Mouse (Mus musculus) hindbrain, embryonic 16.5 days (tissue): ENCODE measurements around the gene Nudt14. TPM values are rescaled to one million over a fixed set of nuclear protein-coding genes. Genes with fewer than 3 reads are reported as not detected.

ENCODE experiments used
- ATAC-seq: fragments of 200-750 bp; cut with Nextera tagmentation; 2 replicates; pipeline ENCODE4 v1.8.0; 2017; ENCODE audit warnings: moderate TSS enrichment, moderate library complexity
- H3K27ac ChIP-seq: fragments of 300-500 bp; sonication (generic); 2 replicates; pipeline ENCODE4 v1.5.1; 2014; ENCODE audit warnings: low read depth, mild to moderate bottlenecking, control low read depth, low read length, moderate library complexity
- H3K27me3 ChIP-seq: fragments of 300-500 bp; sonication (generic); replicated peaks from 2 replicates; pipeline ENCODE4 v1.6.1; 2014; ENCODE audit warnings: low read length; ENCODE audit not compliant: control insufficient read depth, insufficient read depth
- H3K36me3 ChIP-seq: fragments of 300-500 bp; sonication (generic); 2 replicates; pipeline ENCODE4 v1.6.1; 2014; ENCODE audit warnings: mild to moderate bottlenecking, low read length, moderate library complexity, mixed read lengths; ENCODE audit not compliant: control insufficient read depth, insufficient read depth
- H3K4me1 ChIP-seq: fragments of 300-500 bp; sonication (generic); 2 replicates; pipeline ENCODE4 v1.6.1; 2014; ENCODE audit warnings: low read depth, low read length; ENCODE audit not compliant: control insufficient read depth, insufficient read depth
- H3K4me2 ChIP-seq: fragments of 300-500 bp; sonication (generic); 2 replicates; pipeline ENCODE4 v1.6.1; 2014; ENCODE audit warnings: mild to moderate bottlenecking, low read length, control low read depth, moderate library complexity
- H3K4me3 ChIP-seq: fragments of 300-500 bp; sonication (generic); 2 replicates; pipeline ENCODE4 v1.5.1; 2014; ENCODE audit warnings: mild to moderate bottlenecking, low read length, control low read depth, moderate library complexity
- H3K9ac ChIP-seq: fragments of 300-500 bp; sonication (generic); 2 replicates; pipeline ENCODE4 v1.6.1; 2014; ENCODE audit warnings: low read depth, mild to moderate bottlenecking, control low read depth, low read length, moderate library complexity
- H3K9me3 ChIP-seq: fragments of 300-500 bp; sonication (generic); 2 replicates; pipeline ENCODE4 v1.6.1; 2014; ENCODE audit warnings: mild to moderate bottlenecking, low read length, moderate library complexity; ENCODE audit not compliant: control insufficient read depth
- WGBS: fragments of 180-500 bp; shearing (Covaris S2); extraction: QIAGEN DNeasy Blood & Tissue Kit; methylation state at CpG from one replicate; pipeline ENCODE4 v1.1.7; 2014; 5-methylcytosine and 5-hydroxymethylcytosine counted together
- polyA plus RNA-seq: library from polyadenylated mRNA; unstranded; fragments of >200 nt; fragmentation: Nextera tagmentation; extraction: Ambion mirVana; gene quantifications from 2 replicates; pipeline ENCODE4 v1.2.1, GENCODE M21; 2015

Gene Nudt14
- polyA plus RNA-seq, 1 experiment from 2014 or later = 54.2 TPM

DNA sequence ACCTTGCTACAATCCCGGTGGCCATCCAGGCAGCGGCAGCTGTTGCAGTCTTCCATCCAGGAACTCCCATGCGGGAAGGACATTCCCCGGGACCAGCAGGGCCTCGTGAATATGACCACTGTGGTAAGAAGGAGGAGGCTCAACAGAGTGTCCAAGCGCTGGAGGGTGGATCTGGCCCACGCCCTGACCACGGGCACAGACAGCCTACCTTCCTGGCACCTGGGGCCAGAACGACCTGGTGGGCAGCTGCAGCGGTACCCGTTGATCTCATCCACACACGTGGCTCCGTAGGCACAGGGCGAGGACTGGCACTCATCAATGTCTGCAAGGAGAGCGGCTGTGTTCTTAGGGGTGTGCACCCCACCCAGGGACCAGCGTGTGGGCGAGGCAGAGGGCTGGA lies 30.2 kb downstream of the Nudt14 start:
- WGBS = 95% methylated on average over 17 of the region's 17 CpGs
- Histone ChIP-seq H3K9me3 (no peaks in the 10 kb centered on the region), H3K4me3 (no peak overlapping the region), H3K9ac (no peak overlapping the region), H3K27me3 (no peaks in the 10 kb centered on the region), H3K36me3 (peaks cover 54% of the 10 kb centered on the region), H3K27ac (no peak overlapping the region), H3K4me2 (no peak overlapping the region), H3K4me1 (no peaks in the 10 kb centered on the region)
- no peak for ATAC-seq

GRCm38 (mm10) chr12:112908991-112909390 lies 32.9 kb downstream of the Nudt14 start:
- Histone ChIP-seq H3K4me2 (no peak overlapping the region), H3K9ac (no peak overlapping the region), H3K4me1 (no peaks in the 10 kb centered on the region), H3K27me3 (no peaks in the 10 kb centered on the region), H3K9me3 (no peaks in the 10 kb centered on the region), H3K4me3 (no peak overlapping the region), H3K27ac (no peak overlapping the region), H3K36me3 (peaks cover 46% of the 10 kb centered on the region)
- no peak for ATAC-seq
- WGBS = 95% methylated on average over 22 of the region's 22 CpGs

DNA sequence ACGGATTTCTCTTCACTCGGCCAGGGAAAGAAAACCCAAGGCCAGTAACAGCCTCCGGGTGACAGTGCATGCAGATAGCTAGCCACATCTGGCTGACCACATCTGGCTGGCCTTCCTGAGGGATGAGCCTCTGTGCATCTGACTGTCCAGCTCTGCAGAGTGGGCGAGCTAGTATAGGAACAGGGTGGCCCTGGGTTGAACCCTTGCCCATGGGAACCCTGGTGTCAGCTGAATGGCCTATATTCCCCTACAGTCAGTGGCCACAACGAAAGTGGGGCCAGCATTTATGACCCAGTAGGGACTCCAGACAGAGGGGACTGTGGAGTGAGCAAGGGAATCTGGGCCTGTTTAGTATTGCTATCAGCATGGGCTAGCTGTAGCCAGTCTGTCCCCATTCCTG lies 36.9 kb downstream of the Nudt14 start:
- WGBS = 89% methylated on average over 5 of the region's 5 CpGs
- no peak overlapping the region for H3K27ac ChIP-seq
- H3K36me3 ChIP-seq = peaks cover 13% of the 10 kb centered on the region
- no peaks in the 10 kb centered on the region for H3K9me3 ChIP-seq
- no peaks in the 10 kb centered on the region for H3K4me1 ChIP-seq
- no peaks in the 10 kb centered on the region for H3K27me3 ChIP-seq
- H3K4me2 ChIP-seq = no peak overlapping the region
- no peak overlapping the region for H3K9ac ChIP-seq
- no peak overlapping the region for H3K4me3 ChIP-seq
- ATAC-seq = no peak

- Histone ChIP-seq H3K36me3 (peaks cover 5% of the 10 kb centered on the region), H3K27me3 (no peaks in the 10 kb centered on the region), H3K4me1 (no peaks in the 10 kb centered on the region), H3K27ac (no peak overlapping the region), H3K4me2 (no peak overlapping the region), H3K9me3 (no peaks in the 10 kb centered on the region), H3K4me3 (no peak overlapping the region), H3K9ac (no peak overlapping the region)
- 60% methylated on average over 8 of the region's 8 CpGs for WGBS
- no peak for ATAC-seq
These were observed 38.0 kb downstream of the Nudt14 start for GRCm38 (mm10) chr12:112903941-112904340.

- H3K27ac ChIP-seq = no peak overlapping the region
- WGBS = 87% methylated on average over 9 of the region's 9 CpGs
- no peak overlapping the region for H3K4me2 ChIP-seq
- peaks cover 4% of the 10 kb centered on the region for H3K4me1 ChIP-seq
- H3K27me3 ChIP-seq = no peaks in the 10 kb centered on the region
- H3K36me3 ChIP-seq = no peaks in the 10 kb centered on the region
- ATAC-seq = no peak
- no peaks in the 10 kb centered on the region for H3K9me3 ChIP-seq
- H3K9ac ChIP-seq = no peak overlapping the region
- H3K4me3 ChIP-seq = no peak overlapping the region
These were observed 41.3 kb downstream of the Nudt14 start for GRCm38 (mm10) chr12:112900641-112901040.

GRCm38 (mm10) chr12:112898960-112899359 lies 43.0 kb downstream of the Nudt14 start:
- H3K4me2 ChIP-seq = no peak overlapping the region
- H3K27me3 ChIP-seq = no peaks in the 10 kb centered on the region
- no peak for ATAC-seq
- 52% methylated on average over 4 of the region's 4 CpGs for WGBS
- H3K27ac ChIP-seq = no peak overlapping the region
- H3K4me3 ChIP-seq = no peak overlapping the region
- no peak overlapping the region for H3K9ac ChIP-seq
- no peaks in the 10 kb centered on the region for H3K9me3 ChIP-seq
- no peaks in the 10 kb centered on the region for H3K36me3 ChIP-seq
- H3K4me1 ChIP-seq = peaks cover 8% of the 10 kb centered on the region

- Histone ChIP-seq H3K4me1 (peaks cover 8% of the 10 kb centered on the region), H3K9ac (no peak overlapping the region), H3K27ac (no peak overlapping the region), H3K9me3 (no peaks in the 10 kb centered on the region), H3K36me3 (no peaks in the 10 kb centered on the region), H3K4me2 (no peak overlapping the region; the same call in 1 of the 2 replicates), H3K27me3 (no peaks in the 10 kb centered on the region), H3K4me3 (no peak overlapping the region)
- ATAC-seq = no peak
- 58% methylated on average over 12 of the region's 12 CpGs for WGBS
These were observed 43.6 kb downstream of the Nudt14 start for GRCm38 (mm10) chr12:112898351-112898750.

DNA sequence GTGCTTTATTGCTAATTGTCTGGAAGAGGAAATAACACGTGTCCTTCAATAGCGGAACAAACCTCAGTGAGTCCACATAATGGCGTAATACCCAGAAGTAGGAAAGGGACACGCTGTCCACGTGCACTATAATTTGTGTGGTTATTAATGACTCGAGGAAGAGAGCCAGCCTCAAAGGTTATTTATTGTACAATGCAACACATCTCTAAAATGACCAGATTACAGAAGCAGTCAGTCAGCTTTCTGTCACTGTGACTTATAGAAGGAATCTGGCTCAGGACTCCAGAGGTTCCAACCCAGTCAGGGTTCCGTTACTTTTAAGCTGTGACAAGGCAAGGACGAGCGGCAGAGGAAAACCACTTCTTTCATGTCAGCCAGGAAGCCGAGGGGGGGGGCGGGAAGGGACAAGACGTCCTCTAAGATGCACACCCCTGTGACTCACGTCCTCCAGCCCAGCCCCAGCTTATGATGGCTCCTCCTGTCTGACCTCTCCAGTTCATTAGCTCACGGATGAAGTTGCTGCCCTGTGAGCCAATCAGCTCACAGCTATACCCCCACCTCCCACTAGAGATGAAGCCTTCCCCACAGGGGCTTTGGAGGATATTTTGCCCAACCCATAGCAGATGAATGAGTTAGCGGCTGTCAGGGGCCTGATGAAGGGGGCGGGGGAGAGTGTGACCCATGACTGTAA lies 44.3 kb downstream of the Nudt14 start:
- H3K36me3 ChIP-seq = no peaks in the 10 kb centered on the region
- peak; percentile 87 for ATAC-seq
- peaks cover 8% of the 10 kb centered on the region for H3K4me1 ChIP-seq
- H3K4me3 ChIP-seq = peak overlapping the region; percentile 6; the same call in 1 of the 2 replicates
- H3K9me3 ChIP-seq = no peaks in the 10 kb centered on the region
- WGBS = 28% methylated on average over 16 of the region's 16 CpGs
- no peak overlapping the region for H3K27ac ChIP-seq
- peak overlapping the region; percentile 36 for H3K4me2 ChIP-seq
- H3K9ac ChIP-seq = peak overlapping the region; percentile 6; the same call in 1 of the 2 replicates
- no peaks in the 10 kb centered on the region for H3K27me3 ChIP-seq

GRCm38 (mm10) chr12:112894969-112895368 lies 47.0 kb downstream of the Nudt14 start:
- no peak overlapping the region for H3K27ac ChIP-seq
- no peaks in the 10 kb centered on the region for H3K36me3 ChIP-seq
- H3K4me3 ChIP-seq = no peak overlapping the region
- no peak overlapping the region for H3K4me2 ChIP-seq
- no peaks in the 10 kb centered on the region for H3K27me3 ChIP-seq
- no peak for ATAC-seq
- 77% methylated on average over 4 of the region's 4 CpGs for WGBS
- no peaks in the 10 kb centered on the region for H3K9me3 ChIP-seq
- peaks cover 8% of the 10 kb centered on the region for H3K4me1 ChIP-seq
- no peak overlapping the region for H3K9ac ChIP-seq
